In genomic region chr11:30754855-30755530, GRCm38 (mm10) we compare ENCODE assay signal across 8 mouse cellular contexts. TPM values are rescaled to one million over a fixed set of nuclear protein-coding genes. Genes with fewer than 3 reads are reported as not detected.
DNase-seq lines count a peak whose midpoint lies in the region; ATAC-seq and TF ChIP-seq lines count a peak whose summit lies in the region.

No protein-coding gene starts in this region.

- TF ChIP-seq EP300 in heart, postnatal 0 days (IDR thresholded peaks at IDR 0.05; ENCODE audit: low read depth) = no peak

- peak; percentile 72 for ATAC-seq in embryonic facial prominence, embryonic 13.5 days (ENCODE audit: insufficient number of reproducible peaks, insufficient read depth, low FRiP score, low TSS enrichment, low read depth)
- peak; percentile 84 for ATAC-seq in heart, postnatal 0 days (ENCODE audit: insufficient read depth, low read depth)
- ATAC-seq in midbrain, embryonic 11.5 days (ENCODE audit: low FRiP score) = peak; percentile 94

- 3% methylated on average over 58 of the region's 66 CpGs for WGBS in spleen, adult 2 months
- WGBS in embryonic facial prominence, embryonic 13.5 days = 1% methylated on average over 64 of the region's 66 CpGs
- WGBS in heart, postnatal 0 days = 0% methylated on average over 57 of the region's 66 CpGs
- WGBS in midbrain, embryonic 11.5 days = under 1% methylated on average over 65 of the region's 66 CpGs

- intact Hi-C loops in left cerebral cortex, postnatal 4 days (cut with DNase I) = no loop called here

- TF ChIP-seq POLR2A in spleen, adult 2 months (IDR thresholded peaks at IDR 0.05; ENCODE audit: low read depth, low read length) = no peak

- H3K9me3 ChIP-seq in embryonic facial prominence, embryonic 13.5 days = no peaks in the 10 kb centered on the region
- H3K9me3 ChIP-seq in heart, postnatal 0 days (replicated peaks; ENCODE audit: control insufficient read depth, low read length) = no peaks in the 10 kb centered on the region
- H3K9me3 ChIP-seq in midbrain, embryonic 11.5 days (ENCODE audit: control insufficient read depth, low read length) = no peaks in the 10 kb centered on the region

- peaks cover 4% of the 10 kb centered on the region for H3K27me3 ChIP-seq in spleen, adult 2 months (ENCODE audit: control insufficient read depth, insufficient read depth, low read length)
- H3K27me3 ChIP-seq in embryonic facial prominence, embryonic 13.5 days = peaks cover 16% of the 10 kb centered on the region
- H3K27me3 ChIP-seq in heart, postnatal 0 days (ENCODE audit: control insufficient read depth, insufficient read depth, low read length) = no peaks in the 10 kb centered on the region
- H3K27me3 ChIP-seq in midbrain, embryonic 11.5 days (ENCODE audit: control insufficient read depth, insufficient read depth, low read length) = peaks cover 4% of the 10 kb centered on the region; the same call in 1 of the 2 replicates

- DNase-seq in spleen, adult 2 months (ENCODE audit: low read depth in 1 of 2, low spot score in 2 of 2) = no peak
- no peak for DNase-seq in spleen, postnatal 4 days (ENCODE audit: low spot score in 2 of 2)
- peak; percentile 43 for DNase-seq in heart, postnatal 0 days (ENCODE audit: low spot score)
- DNase-seq in left cerebral cortex, postnatal 4 days = peak; percentile 29
- DNase-seq in midbrain, embryonic 11.5 days (ENCODE audit: low spot score, missing footprints) = peak; percentile 94
- DNase-seq in testis, postnatal 10 days (ENCODE audit: low spot score) = peak; percentile 44
- DNase-seq in thymus, postnatal 0 days (ENCODE audit: low spot score) = no peak

- H3K36me3 ChIP-seq in spleen, adult 2 months (ENCODE audit: control insufficient read depth, insufficient read depth, low read length) = no peaks in the 10 kb centered on the region
- no peaks in the 10 kb centered on the region for H3K36me3 ChIP-seq in embryonic facial prominence, embryonic 13.5 days
- H3K36me3 ChIP-seq in heart, postnatal 0 days (replicated peaks; ENCODE audit: control insufficient read depth, insufficient read depth, low read length) = no peaks in the 10 kb centered on the region
- no peaks in the 10 kb centered on the region for H3K36me3 ChIP-seq in midbrain, embryonic 11.5 days (ENCODE audit: control insufficient read depth, insufficient read depth, low read length)

- TF ChIP-seq CTCF in spleen, adult 2 months (IDR thresholded peaks at IDR 0.05; ENCODE audit: extremely low read depth, insufficient read depth, insufficient read length, insufficient replicate concordance) = no peak
- no peak for TF ChIP-seq CTCF in heart, postnatal 0 days (IDR thresholded peaks at IDR 0.05; ENCODE audit: low read depth)

- H3K4me1 ChIP-seq in spleen, adult 2 months (ENCODE audit: control insufficient read depth, insufficient read depth, insufficient read length) = peaks cover 2% of the 10 kb centered on the region; the same call in 1 of the 2 replicates
- H3K4me1 ChIP-seq in embryonic facial prominence, embryonic 13.5 days = no peaks in the 10 kb centered on the region
- H3K4me1 ChIP-seq in heart, postnatal 0 days (ENCODE audit: control insufficient read depth, insufficient read depth) = no peaks in the 10 kb centered on the region; the same call in 1 of the 2 replicates
- H3K4me1 ChIP-seq in midbrain, embryonic 11.5 days (ENCODE audit: control insufficient read depth, insufficient read depth, low read length) = no peaks in the 10 kb centered on the region

- peak overlapping the region; percentile 4; the same call in 1 of the 2 replicates for H3K4me3 ChIP-seq in spleen, adult 2 months (ENCODE audit: extremely low read depth, insufficient read depth, insufficient read length)
- peak overlapping the region; percentile 54 for H3K4me3 ChIP-seq in embryonic facial prominence, embryonic 13.5 days
- H3K4me3 ChIP-seq in heart, postnatal 0 days (ENCODE audit: low read depth, low read length) = peak overlapping the region; percentile 54
- peak overlapping the region; percentile 56 for H3K4me3 ChIP-seq in midbrain, embryonic 11.5 days (ENCODE audit: low read depth, low read length)

- peak overlapping the region; percentile 75 for H3K9ac ChIP-seq in embryonic facial prominence, embryonic 13.5 days
- peak overlapping the region; percentile 53 for H3K9ac ChIP-seq in heart, postnatal 0 days (replicated peaks; ENCODE audit: low read depth, low read length)
- H3K9ac ChIP-seq in midbrain, embryonic 11.5 days (ENCODE audit: low read length) = peak overlapping the region; percentile 73

- peak overlapping the region; percentile 86 for H3K4me2 ChIP-seq in embryonic facial prominence, embryonic 13.5 days
- H3K4me2 ChIP-seq in heart, postnatal 0 days (ENCODE audit: low read depth, low read length) = peak overlapping the region; percentile 78
- peak overlapping the region; percentile 95 for H3K4me2 ChIP-seq in midbrain, embryonic 11.5 days

- no peak overlapping the region for H3K27ac ChIP-seq in spleen, adult 2 months (ENCODE audit: insufficient read depth, low read length)
- H3K27ac ChIP-seq in embryonic facial prominence, embryonic 13.5 days = no peak overlapping the region
- H3K27ac ChIP-seq in heart, postnatal 0 days (ENCODE audit: low read depth) = peak overlapping the region; percentile 76
- H3K27ac ChIP-seq in midbrain, embryonic 11.5 days (ENCODE audit: low read depth, low read length) = no peak overlapping the region

RNA-seq across cellular contexts. Expression of gene Psme4, which starts 16.5 kb away (rescaled TPM):
- 4.3 TPM in 2 replicates for polyA plus RNA-seq in spleen, adult 2 months (2012; rRNA removed)
- polyA plus RNA-seq in embryonic facial prominence, embryonic 13.5 days (2015; fragmentation: Nextera tagmentation; extraction: Ambion mirVana) = 25.0 and 28.7 TPM in 2 replicates
- total RNA-seq in heart, postnatal 0 days (2014; rRNA removed; ENCODE audit: low replicate concordance) = 43.2 and 59.8 TPM in 2 replicates
- polyA plus RNA-seq in heart, postnatal 0 days (2015; fragmentation: Nextera tagmentation; extraction: Ambion mirVana) = 10.6 and 12.0 TPM in 2 replicates
- 10 to 100 TPM; 57.2 to 72.7 TPM for total RNA-seq in left cerebral cortex, postnatal 4 days (2021)
- 34.5 and 37.0 TPM in 2 replicates for polyA plus RNA-seq in midbrain, embryonic 11.5 days (2014; fragmentation: Nextera tagmentation; extraction: Ambion mirVana)
- 16.3 and 20.8 TPM in 2 replicates for polyA plus RNA-seq in thymus, postnatal 0 days (2015; fragmentation: Nextera tagmentation; extraction: Ambion mirVana)

Comparison
In these comparisons a context has a peak if more than half of its experiments do, and no peak if none do; other contexts are left out.
1. DNase-seq: peak in heart, postnatal 0 days (single experiment), left cerebral cortex, postnatal 4 days (single experiment), midbrain, embryonic 11.5 days (single experiment) and testis, postnatal 10 days (single experiment); none in spleen, adult 2 months (0 of 2), spleen, postnatal 4 days (0 of 2) and thymus, postnatal 0 days (single experiment).
2. H3K4me3 ChIP-seq: peak in every context shown above with its lines; median percentile 56 in midbrain, embryonic 11.5 days; 54 in embryonic facial prominence, embryonic 13.5 days; 54 in heart, postnatal 0 days; 4 in spleen, adult 2 months.
3. Peak in every context shown above with its lines, with median percentiles within 50 percentile points of each other: ATAC-seq, H3K4me2 ChIP-seq and H3K9ac ChIP-seq.